Mouse (Mus musculus): Measurements from ENCODE around the gene Arntl2. TPM values are rescaled to one million over a fixed set of nuclear protein-coding genes. Genes with fewer than 3 reads are reported as not detected.

The Arntl2 gene
- polyA plus RNA-seq, 1 experiment from 2014 or later = 1.2 TPM

DNA sequence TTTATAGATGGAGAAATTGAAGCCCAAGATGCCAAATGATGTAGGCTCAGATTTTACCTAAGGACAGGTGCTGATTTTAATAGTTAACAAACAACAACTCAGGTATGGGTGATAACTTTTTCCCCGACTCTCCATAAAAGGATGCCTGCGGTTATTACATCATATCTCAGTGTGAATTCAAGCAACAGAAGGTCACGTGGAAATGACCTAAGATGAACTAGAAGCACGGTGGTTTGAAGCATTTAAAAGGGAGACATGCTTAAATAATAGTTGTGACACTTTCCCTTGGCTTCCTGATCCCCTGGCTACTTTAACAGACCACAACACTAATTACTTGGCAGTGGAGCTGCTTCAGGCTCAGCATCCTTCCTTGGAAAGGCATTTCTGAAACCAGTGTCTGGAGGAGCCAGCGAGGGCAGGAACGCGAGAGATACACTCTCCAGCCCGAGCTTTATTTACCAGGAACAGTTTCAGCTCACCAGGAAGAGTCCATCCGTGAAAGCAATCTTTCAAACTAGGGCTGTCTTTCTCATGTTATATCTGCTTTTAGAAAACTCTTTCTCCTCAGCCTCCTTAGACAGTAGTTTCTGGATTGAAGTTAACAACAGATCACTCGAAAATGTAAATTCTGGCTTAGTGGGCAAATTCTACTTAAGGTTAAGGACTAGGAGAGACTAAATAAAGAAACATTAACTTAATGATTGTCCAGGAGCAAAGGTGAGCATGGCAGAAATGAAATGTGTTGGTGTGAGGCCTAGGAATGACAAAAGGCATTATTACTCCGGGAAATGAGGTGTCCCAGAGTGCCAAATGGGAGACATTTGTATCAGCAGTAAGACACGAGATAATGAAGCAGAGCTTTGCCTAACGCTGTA, 86.3 kb downstream of the Arntl2 start:
- H3K9ac ChIP-seq (ENCODE audit: low read length) = no peak overlapping the region
- no peak overlapping the region for H3K27ac ChIP-seq (ENCODE audit: low read depth, low read length)
- no peaks in the 10 kb centered on the region; the same call in 1 of the 2 replicates for H3K9me3 ChIP-seq (ENCODE audit: control insufficient read depth, low read length)
- no peaks in the 10 kb centered on the region for H3K36me3 ChIP-seq (ENCODE audit: control insufficient read depth, insufficient read depth, low read length)
- H3K4me2 ChIP-seq (ENCODE audit: low read depth) = no peak overlapping the region
- H3K4me3 ChIP-seq (ENCODE audit: low read depth, low read length) = no peak overlapping the region
- DNase-seq (ENCODE audit: low spot score) (no peak), ATAC-seq (ENCODE audit: insufficient read depth, low FRiP score, low TSS enrichment) (no peak)
- H3K4me1 ChIP-seq (ENCODE audit: control insufficient read depth, insufficient read depth, low read length) = no peaks in the 10 kb centered on the region
- no peaks in the 10 kb centered on the region for H3K27me3 ChIP-seq (ENCODE audit: control insufficient read depth, insufficient read depth, low read length)
- WGBS = 63% methylated on average over 13 of the region's 13 CpGs

Other genes with a start within 250 kb of the Arntl2 start
- gene Fgfr1op2, start 218.9 kb upstream of the Arntl2 start, polyA plus RNA-seq (2014; fragmentation: Nextera tagmentation; extraction: Ambion mirVana) = 78.2 and 82.7 TPM in 2 replicates
- 79.3 and 86.6 TPM in 2 replicates for gene Ints13, start 218.2 kb upstream of the Arntl2 start, polyA plus RNA-seq (2014; fragmentation: Nextera tagmentation; extraction: Ambion mirVana)
- gene Med21, start 153.5 kb upstream of the Arntl2 start, polyA plus RNA-seq (2014; fragmentation: Nextera tagmentation; extraction: Ambion mirVana) = 124 and 125 TPM in 2 replicates
- gene Tm7sf3, start 153.2 kb upstream of the Arntl2 start, polyA plus RNA-seq (2014; fragmentation: Nextera tagmentation; extraction: Ambion mirVana) = 26.7 and 27.3 TPM in 2 replicates
- gene Stk38l, start 71.1 kb upstream of the Arntl2 start, polyA plus RNA-seq (2014; fragmentation: Nextera tagmentation; extraction: Ambion mirVana) = 19.5 and 19.9 TPM in 2 replicates
- not detected in 2 replicates for gene Smco2, start 54.0 kb downstream of the Arntl2 start, polyA plus RNA-seq (2014; fragmentation: Nextera tagmentation; extraction: Ambion mirVana)
- gene Ppfibp1, start 92.4 kb downstream of the Arntl2 start, polyA plus RNA-seq (2014; fragmentation: Nextera tagmentation; extraction: Ambion mirVana) = 28.7 and 30.5 TPM in 2 replicates
- gene 1700034J05Rik, start 158.4 kb downstream of the Arntl2 start, polyA plus RNA-seq (2014; fragmentation: Nextera tagmentation; extraction: Ambion mirVana) = 0.15 and 0.23 TPM in 2 replicates
- gene Rep15, start 236.5 kb downstream of the Arntl2 start, polyA plus RNA-seq (2014; fragmentation: Nextera tagmentation; extraction: Ambion mirVana) = 0.62 and 0.70 TPM in 2 replicates
- gene Mrps35, start 246.7 kb downstream of the Arntl2 start, polyA plus RNA-seq (2014; fragmentation: Nextera tagmentation; extraction: Ambion mirVana) = 90.0 and 103 TPM in 2 replicates

All from neural tube, embryonic 11.5 days (tissue).